In the genomic region with DNA sequence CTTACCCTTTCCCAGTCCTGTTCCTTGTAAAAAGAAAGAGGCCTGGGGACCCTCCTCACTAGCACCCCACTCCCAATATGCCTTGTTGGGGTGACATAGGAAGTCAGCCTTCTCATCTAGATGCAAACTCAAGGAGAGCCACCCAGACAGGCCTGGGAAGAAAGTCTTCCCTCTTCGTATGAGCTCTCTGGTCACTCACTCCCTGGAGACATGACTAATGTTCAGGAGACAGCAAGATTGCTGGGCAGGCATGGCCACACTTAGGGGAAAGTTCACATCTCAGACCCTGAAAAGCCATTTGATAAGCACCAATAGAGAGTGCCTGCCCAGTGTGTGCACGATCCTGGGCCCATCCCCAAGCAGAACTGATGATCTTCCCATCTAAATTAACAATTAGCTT, we compare ENCODE assay signal across 9 mouse cellular contexts. TPM values are rescaled to one million over a fixed set of nuclear protein-coding genes. Genes with fewer than 3 reads are reported as not detected.
A peak's percentile ranks its signal among the peaks of the same experiment; 100 is the strongest.
DNase-seq lines count a peak whose midpoint lies in the region; ATAC-seq and TF ChIP-seq lines count a peak whose summit lies in the region.
"Had no signal": no experiment of that assay in that cellular context is flagged by ENCODE, and none has a peak within 500 bp of the region (broad histone marks: within the 10 kb centered on the region; RNA-seq: fewer than 3 reads in every experiment).

No protein-coding gene starts in this region.

- peaks cover 17% of the 10 kb centered on the region for H3K36me3 ChIP-seq in heart, postnatal 0 days (replicated peaks; ENCODE audit: control insufficient read depth, insufficient read depth, low read length)
- H3K36me3 ChIP-seq in embryonic facial prominence, embryonic 14.5 days (ENCODE audit: control insufficient read depth, insufficient read depth, low read length) = no peaks in the 10 kb centered on the region
- no peaks in the 10 kb centered on the region for H3K36me3 ChIP-seq in limb, embryonic 15.5 days

- no peaks in the 10 kb centered on the region for H3K9me3 ChIP-seq in heart, postnatal 0 days (replicated peaks; ENCODE audit: control insufficient read depth, low read length)
- H3K9me3 ChIP-seq in embryonic facial prominence, embryonic 14.5 days (ENCODE audit: control insufficient read depth, low read length) = no peaks in the 10 kb centered on the region
- no peaks in the 10 kb centered on the region for H3K9me3 ChIP-seq in limb, embryonic 15.5 days

- H3K4me3 ChIP-seq in heart, postnatal 0 days (ENCODE audit: low read depth, low read length) = peak overlapping the region; percentile 83
- H3K4me3 ChIP-seq in embryonic facial prominence, embryonic 14.5 days (ENCODE audit: low read depth, low read length) = peak overlapping the region; percentile 82; the same call in 1 of the 2 replicates
- H3K4me3 ChIP-seq in limb, embryonic 15.5 days = peak overlapping the region; percentile 10; the same call in 1 of the 2 replicates

- H3K9ac ChIP-seq in heart, postnatal 0 days (replicated peaks; ENCODE audit: low read depth, low read length) = 0 out of 2 replicates have a peak overlapping the region, but pooled peaks have one; percentile 32
- H3K9ac ChIP-seq in embryonic facial prominence, embryonic 14.5 days (ENCODE audit: low read depth, low read length) = no peak overlapping the region; the same call in 1 of the 2 replicates
- H3K9ac ChIP-seq in limb, embryonic 15.5 days = no peak overlapping the region
- H3K9ac ChIP-seq: liver, embryonic 14.5 days had no signal

- H3K27ac ChIP-seq in heart, postnatal 0 days (ENCODE audit: low read depth) = peak overlapping the region; percentile 40
- no peak overlapping the region for H3K27ac ChIP-seq in embryonic facial prominence, embryonic 14.5 days (replicated peaks; ENCODE audit: low read depth, low read length)
- H3K27ac ChIP-seq in limb, embryonic 15.5 days = no peak overlapping the region
- H3K27ac ChIP-seq: liver, embryonic 14.5 days had no signal

- TF ChIP-seq EP300 in heart, postnatal 0 days (IDR thresholded peaks at IDR 0.05; ENCODE audit: low read depth) = no peak

- no peaks in the 10 kb centered on the region for H3K27me3 ChIP-seq in heart, postnatal 0 days (ENCODE audit: control insufficient read depth, insufficient read depth, low read length)
- no peaks in the 10 kb centered on the region for H3K27me3 ChIP-seq in embryonic facial prominence, embryonic 14.5 days (replicated peaks; ENCODE audit: control insufficient read depth, insufficient read depth, low read length)
- 0 out of 2 replicates have a peak, but pooled peaks cover 2% of the 10 kb centered on the region for H3K27me3 ChIP-seq in limb, embryonic 15.5 days

- 44% methylated on average over 2 of the region's 2 CpGs for WGBS in heart, postnatal 0 days
- WGBS in embryonic facial prominence, embryonic 14.5 days = 72% methylated on average over 2 of the region's 2 CpGs
- 67% methylated on average over 2 of the region's 2 CpGs for WGBS in limb, embryonic 15.5 days

- peak overlapping the region; percentile 75 for H3K4me2 ChIP-seq in heart, postnatal 0 days (ENCODE audit: low read depth, low read length)
- H3K4me2 ChIP-seq in embryonic facial prominence, embryonic 14.5 days (ENCODE audit: low read depth, low read length) = peak overlapping the region; percentile 92
- no peak overlapping the region for H3K4me2 ChIP-seq in limb, embryonic 15.5 days

- ATAC-seq in heart, postnatal 0 days (ENCODE audit: insufficient read depth, low read depth) = no peak
- no peak for ATAC-seq in embryonic facial prominence, embryonic 14.5 days (ENCODE audit: low read depth)
- ATAC-seq in limb, embryonic 15.5 days (ENCODE audit: insufficient number of reproducible peaks, low FRiP score, low TSS enrichment, low read depth) = no peak

- peaks cover 43% of the 10 kb centered on the region for H3K4me1 ChIP-seq in heart, postnatal 0 days (ENCODE audit: control insufficient read depth, insufficient read depth)
- H3K4me1 ChIP-seq in embryonic facial prominence, embryonic 14.5 days (ENCODE audit: control insufficient read depth, insufficient read depth, low read length) = peaks cover 14% of the 10 kb centered on the region
- H3K4me1 ChIP-seq in limb, embryonic 15.5 days = peaks cover 35% of the 10 kb centered on the region

- DNase-seq in heart, postnatal 0 days (ENCODE audit: low spot score) = no peak
- DNase-seq in heart, adult 11 months = no peak
- peak; percentile 64 for DNase-seq in adipocyte (ENCODE audit: low spot score)
- no peak for DNase-seq in embryonic facial prominence, embryonic 14.5 days (ENCODE audit: low spot score)
- DNase-seq in Muller cell, postnatal 12 days (ENCODE audit: inconsistent ontology term) = no peak
- DNase-seq in left cerebral cortex, adult 18-20 months (ENCODE audit: low spot score in 2 of 2) = no peak
- DNase-seq: cerebellum, postnatal 36 days had no signal

- TF ChIP-seq CTCF in heart, postnatal 0 days (IDR thresholded peaks at IDR 0.05; ENCODE audit: low read depth) = no peak

RNA-seq across cellular contexts. Expression of a gene that starts 2.6 kb away (rescaled TPM):
- total RNA-seq in heart, postnatal 0 days (2014; rRNA removed; ENCODE audit: low replicate concordance) = 315 and 329 TPM in 2 replicates
- 87.7 and 98.5 TPM in 2 replicates for polyA plus RNA-seq in heart, postnatal 0 days (2015; fragmentation: Nextera tagmentation; extraction: Ambion mirVana)
- 92.3 and 95.9 TPM in 2 replicates for polyA plus RNA-seq in embryonic facial prominence, embryonic 14.5 days (2014; fragmentation: Nextera tagmentation; extraction: Ambion mirVana)
- 77.4 and 83.3 TPM in 2 replicates for polyA plus RNA-seq in limb, embryonic 15.5 days (2015; fragmentation: Nextera tagmentation; extraction: Ambion mirVana)
- total RNA-seq in left cerebral cortex, adult 18-20 months (2021) = 10 to 100 TPM; 40.9 to 45.1 TPM

RNA-seq across cellular contexts. Expression of a gene that starts 2.6 kb away (rescaled TPM):
- total RNA-seq in heart, postnatal 0 days (2014; rRNA removed; ENCODE audit: low replicate concordance) = 921 and 1,061 TPM in 2 replicates
- polyA plus RNA-seq in heart, postnatal 0 days (2015; fragmentation: Nextera tagmentation; extraction: Ambion mirVana) = 163 and 191 TPM in 2 replicates
- 270 and 289 TPM in 2 replicates for polyA plus RNA-seq in embryonic facial prominence, embryonic 14.5 days (2014; fragmentation: Nextera tagmentation; extraction: Ambion mirVana)
- 172 and 209 TPM in 2 replicates for polyA plus RNA-seq in limb, embryonic 15.5 days (2015; fragmentation: Nextera tagmentation; extraction: Ambion mirVana)
- 10 to 100 TPM; 39.0 to 47.4 TPM for total RNA-seq in left cerebral cortex, adult 18-20 months (2021)

Comparison
In these comparisons a context has a peak if more than half of its experiments do, and no peak if none do; other contexts are left out.
1. H3K4me3 ChIP-seq: peak in every context shown above with its lines; median percentile 83 in heart, postnatal 0 days; 82 in embryonic facial prominence, embryonic 14.5 days; 10 in limb, embryonic 15.5 days.